Mouse (Mus musculus): Measurements from ENCODE around the gene Samd4. TPM values are rescaled to one million over a fixed set of nuclear protein-coding genes. Genes with fewer than 3 reads are reported as not detected.

Samd4 gene
- polyA plus RNA-seq (2012; rRNA removed), result 3.9 and 4.6 TPM in 2 replicates

- H3K4me3 ChIP-seq (ENCODE audit: insufficient read depth, low read depth, low read length), result peak within 1 kb of the TSS; percentile 78
- no peaks in the 10 kb centered on the region; the same call in 1 of the 2 replicates for H3K27me3 ChIP-seq (replicated peaks; ENCODE audit: control insufficient read depth, insufficient read depth, low read length)
- H3K27ac ChIP-seq (ENCODE audit: insufficient read depth, low read depth, low read length), result peak within 1 kb of the TSS; percentile 96
- peaks cover 3% of the 10 kb centered on the region; the same call in 1 of the 2 replicates for H3K4me1 ChIP-seq (ENCODE audit: control insufficient read depth, insufficient read depth, low read length)
- DNase-seq, result peak; percentile 92
- H3K36me3 ChIP-seq (ENCODE audit: control insufficient read depth, insufficient read depth, low read length), result no peaks in the 10 kb centered on the region
- TF ChIP-seq POLR2A (IDR thresholded peaks at IDR 0.05; ENCODE audit: low read depth, low read length) (peak; percentile 16), CTCF (conservative IDR thresholded peaks at IDR 0.05; ENCODE audit: insufficient read depth, insufficient read length, low read depth, low read length) (peak; percentile 35)
- 2% methylated on average over 53 of the region's 54 CpGs for WGBS
Observed at GRCm38 (mm10) chr14:46882431-46883067, at the start of gene Samd4. Samd4 (plus strand) TSS chr14:46882854.

- H3K27me3 ChIP-seq (replicated peaks; ENCODE audit: control insufficient read depth, insufficient read depth, low read length), result no peaks in the 10 kb centered on the region
- no peaks in the 10 kb centered on the region; the same call in none of the 2 replicates for H3K36me3 ChIP-seq (ENCODE audit: control insufficient read depth, insufficient read depth, low read length)
- H3K27ac ChIP-seq (ENCODE audit: insufficient read depth, low read depth, low read length), result no peak overlapping the region
- no peak for TF ChIP-seq POLR2A (IDR thresholded peaks at IDR 0.05; ENCODE audit: low read depth, low read length)
- no peak for TF ChIP-seq CTCF (conservative IDR thresholded peaks at IDR 0.05; ENCODE audit: insufficient read depth, insufficient read length, low read depth, low read length)
- no peak for DNase-seq
- 62% methylated on average over 4 of the region's 4 CpGs for WGBS
- H3K4me1 ChIP-seq (ENCODE audit: control insufficient read depth, insufficient read depth, low read length), result no peaks in the 10 kb centered on the region
- H3K4me3 ChIP-seq (ENCODE audit: insufficient read depth, low read depth, low read length), result no peak overlapping the region
Observed at GRCm38 (mm10) chr14:46839326-46839725, 43.3 kb upstream of the Samd4 start.

DNA sequence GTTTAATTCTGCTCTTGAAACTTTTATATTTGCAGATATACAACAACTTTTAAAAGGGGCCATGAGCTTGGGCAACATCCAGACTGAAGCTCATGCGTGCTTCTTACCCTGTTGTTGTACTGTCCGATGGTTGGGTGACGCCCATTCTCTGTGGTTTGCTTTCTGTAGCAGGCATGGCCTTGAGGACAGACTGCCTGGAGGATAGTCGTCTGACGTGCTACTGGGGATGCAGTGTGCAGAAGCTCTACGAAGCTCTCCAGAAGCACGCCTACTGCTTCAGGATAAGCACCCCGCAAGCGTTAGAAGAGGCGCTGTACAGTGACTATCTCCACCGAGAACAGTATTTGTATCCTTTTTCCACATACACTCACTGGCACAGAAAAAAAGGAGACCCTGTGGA lies 36.9 kb upstream of the Samd4 start:
- 95% methylated on average over 11 of the region's 11 CpGs for WGBS
- Histone ChIP-seq H3K27me3 (replicated peaks; ENCODE audit: control insufficient read depth, insufficient read depth, low read length) (no peaks in the 10 kb centered on the region), H3K4me3 (ENCODE audit: insufficient read depth, low read depth, low read length) (no peak overlapping the region), H3K36me3 (ENCODE audit: control insufficient read depth, insufficient read depth, low read length) (peaks cover 2% of the 10 kb centered on the region; the same call in 1 of the 2 replicates), H3K4me1 (ENCODE audit: control insufficient read depth, insufficient read depth, low read length) (no peaks in the 10 kb centered on the region), H3K27ac (ENCODE audit: insufficient read depth, low read depth, low read length) (no peak overlapping the region)
- no peak for TF ChIP-seq CTCF (conservative IDR thresholded peaks at IDR 0.05; ENCODE audit: insufficient read depth, insufficient read length, low read depth, low read length)
- no peak for TF ChIP-seq POLR2A (IDR thresholded peaks at IDR 0.05; ENCODE audit: low read depth, low read length)
- no peak for DNase-seq

GRCm38 (mm10) chr14:46848063-46848590 lies 34.5 kb upstream of the Samd4 start:
- WGBS, result 62% methylated on average over 4 of the region's 4 CpGs
- TF ChIP-seq POLR2A (IDR thresholded peaks at IDR 0.05; ENCODE audit: low read depth, low read length) (no peak), CTCF (conservative IDR thresholded peaks at IDR 0.05; ENCODE audit: insufficient read depth, insufficient read length, low read depth, low read length) (no peak)
- H3K4me3 ChIP-seq (ENCODE audit: insufficient read depth, low read depth, low read length), result no peak overlapping the region
- peak; percentile 47 for DNase-seq
- H3K27me3 ChIP-seq (replicated peaks; ENCODE audit: control insufficient read depth, insufficient read depth, low read length), result no peaks in the 10 kb centered on the region
- no peak overlapping the region for H3K27ac ChIP-seq (ENCODE audit: insufficient read depth, low read depth, low read length)
- H3K4me1 ChIP-seq (ENCODE audit: control insufficient read depth, insufficient read depth, low read length), result no peaks in the 10 kb centered on the region
- H3K36me3 ChIP-seq (ENCODE audit: control insufficient read depth, insufficient read depth, low read length), result peaks cover 2% of the 10 kb centered on the region; the same call in 1 of the 2 replicates

GRCm38 (mm10) chr14:46848736-46849135 lies 33.9 kb upstream of the Samd4 start:
- no peak overlapping the region for H3K4me3 ChIP-seq (ENCODE audit: insufficient read depth, low read depth, low read length)
- TF ChIP-seq CTCF (conservative IDR thresholded peaks at IDR 0.05; ENCODE audit: insufficient read depth, insufficient read length, low read depth, low read length) (no peak), POLR2A (IDR thresholded peaks at IDR 0.05; ENCODE audit: low read depth, low read length) (no peak)
- 55% methylated on average over 5 of the region's 5 CpGs for WGBS
- H3K36me3 ChIP-seq (ENCODE audit: control insufficient read depth, insufficient read depth, low read length), result peaks cover 2% of the 10 kb centered on the region; the same call in 1 of the 2 replicates
- H3K27me3 ChIP-seq (replicated peaks; ENCODE audit: control insufficient read depth, insufficient read depth, low read length), result no peaks in the 10 kb centered on the region
- no peak for DNase-seq
- no peaks in the 10 kb centered on the region for H3K4me1 ChIP-seq (ENCODE audit: control insufficient read depth, insufficient read depth, low read length)
- no peak overlapping the region for H3K27ac ChIP-seq (ENCODE audit: insufficient read depth, low read depth, low read length)

GRCm38 (mm10) chr14:46849769-46850168 lies 32.9 kb upstream of the Samd4 start:
- Histone ChIP-seq H3K27me3 (replicated peaks; ENCODE audit: control insufficient read depth, insufficient read depth, low read length) (no peaks in the 10 kb centered on the region), H3K36me3 (ENCODE audit: control insufficient read depth, insufficient read depth, low read length) (peaks cover 2% of the 10 kb centered on the region; the same call in 1 of the 2 replicates), H3K27ac (ENCODE audit: insufficient read depth, low read depth, low read length) (no peak overlapping the region), H3K4me3 (ENCODE audit: insufficient read depth, low read depth, low read length) (no peak overlapping the region), H3K4me1 (ENCODE audit: control insufficient read depth, insufficient read depth, low read length) (no peaks in the 10 kb centered on the region)
- TF ChIP-seq CTCF (conservative IDR thresholded peaks at IDR 0.05; ENCODE audit: insufficient read depth, insufficient read length, low read depth, low read length), result no peak
- WGBS, result 97% methylated on average over 1 of the region's 1 CpGs
- no peak for DNase-seq

- no peak overlapping the region for H3K4me3 ChIP-seq (ENCODE audit: insufficient read depth, low read depth, low read length)
- TF ChIP-seq POLR2A (IDR thresholded peaks at IDR 0.05; ENCODE audit: low read depth, low read length) (no peak), CTCF (conservative IDR thresholded peaks at IDR 0.05; ENCODE audit: insufficient read depth, insufficient read length, low read depth, low read length) (no peak)
- H3K27me3 ChIP-seq (replicated peaks; ENCODE audit: control insufficient read depth, insufficient read depth, low read length), result no peaks in the 10 kb centered on the region
- no peak overlapping the region for H3K27ac ChIP-seq (ENCODE audit: insufficient read depth, low read depth, low read length)
- no peaks in the 10 kb centered on the region for H3K4me1 ChIP-seq (ENCODE audit: control insufficient read depth, insufficient read depth, low read length)
- no peak for DNase-seq
- WGBS, result 80% methylated on average over 11 of the region's 11 CpGs
- H3K36me3 ChIP-seq (ENCODE audit: control insufficient read depth, insufficient read depth, low read length), result peaks cover 2% of the 10 kb centered on the region
Observed at GRCm38 (mm10) chr14:46853677-46854076, 29.0 kb upstream of the Samd4 start.

Measured in kidney, adult 2 months (tissue).